Mouse (Mus musculus): ENCODE measurements at regions not wholly inside any gene's neighbourhood (a gene's known extent, or its start where the extent isn't known, plus 50 kb on each side); places are given as distances from the start of the nearest gene placed in this dataset.
A peak's percentile ranks its signal among the peaks of the same experiment; 100 is the strongest.

DNA sequence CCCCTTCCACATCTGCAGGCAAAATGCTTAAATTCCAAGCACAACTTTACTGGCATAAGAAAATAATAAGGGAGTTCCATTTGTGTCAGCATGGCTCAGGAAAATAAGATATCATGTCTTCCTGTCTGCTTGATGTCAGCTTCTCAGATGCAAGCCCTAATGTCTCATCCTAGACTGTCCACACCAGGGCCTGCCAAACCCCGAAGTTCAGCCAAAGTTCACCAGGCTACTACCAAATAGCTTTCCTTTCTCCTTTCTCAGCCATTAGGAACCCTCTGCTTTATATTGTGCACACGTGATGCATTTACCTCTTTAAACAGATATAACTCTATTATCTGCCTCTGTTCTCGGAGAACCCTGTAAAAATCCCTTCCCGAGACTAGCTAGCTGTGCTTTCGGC, 152.1 kb downstream of the En1 start:
- ATAC-seq (ENCODE audit: low FRiP score, low TSS enrichment) = no peak
- no peak for DNase-seq (ENCODE audit: low spot score)

DNA sequence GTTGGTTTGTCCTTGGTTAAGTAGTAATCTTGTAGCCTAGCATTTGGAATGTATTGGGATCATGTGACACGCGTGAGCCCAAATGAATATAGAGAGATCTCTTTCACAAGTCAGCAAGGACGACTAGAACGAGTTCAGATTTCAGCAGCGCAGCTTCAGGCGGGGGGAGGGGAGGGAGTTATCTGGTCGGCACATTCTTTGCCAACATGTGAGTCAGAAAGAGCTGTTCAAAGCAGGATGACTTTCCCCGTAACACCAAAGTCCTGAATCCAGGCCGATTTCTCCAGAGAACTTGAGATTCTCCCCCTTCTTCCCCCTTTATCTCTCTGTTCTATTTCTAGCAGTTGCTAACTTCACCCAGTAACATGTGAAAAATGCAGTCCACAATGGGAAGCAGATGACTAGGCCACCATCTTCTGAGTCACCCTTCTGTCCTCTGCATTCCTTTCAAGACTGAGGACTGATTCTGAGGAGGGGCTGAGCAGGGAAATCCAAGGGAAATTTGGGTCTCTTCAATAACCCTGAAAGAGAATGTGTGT, 155.1 kb downstream of the En1 start:
- Histone ChIP-seq H3K36me3 (ENCODE audit: control insufficient read depth, insufficient read depth, low read length) (no peaks in the 10 kb centered on the region), H3K27me3 (ENCODE audit: control insufficient read depth, insufficient read depth, low read length) (no peaks in the 10 kb centered on the region), H3K9me3 (ENCODE audit: control insufficient read depth, low read length) (no peaks in the 10 kb centered on the region), H3K4me2 (replicated peaks; ENCODE audit: low read depth) (no peak overlapping the region), H3K9ac (ENCODE audit: low read length) (no peak overlapping the region), H3K4me3 (ENCODE audit: low read depth, low read length) (no peak overlapping the region), H3K4me1 (replicated peaks; ENCODE audit: control insufficient read depth, insufficient read depth) (no peaks in the 10 kb centered on the region), H3K27ac (replicated peaks) (no peak overlapping the region)
- no peak for TF ChIP-seq EP300 (optimal IDR thresholded peaks at IDR 0.05)
- TF ChIP-seq CTCF (IDR thresholded peaks at IDR 0.05; ENCODE audit: low read depth) = no peak
- ATAC-seq (ENCODE audit: low FRiP score, low TSS enrichment) = 0 out of 2 replicates have a peak, but pooled peaks have one; percentile 26
- no peak for DNase-seq (ENCODE audit: low spot score)
- 46% methylated on average over 9 of the region's 9 CpGs for WGBS

More for the DNA sequence above, 152.1 kb downstream of the En1 start:
- no peak for TF ChIP-seq EP300 (optimal IDR thresholded peaks at IDR 0.05)
- Histone ChIP-seq H3K4me2 (replicated peaks; ENCODE audit: low read depth) (no peak overlapping the region), H3K4me1 (replicated peaks; ENCODE audit: control insufficient read depth, insufficient read depth) (no peaks in the 10 kb centered on the region), H3K27ac (replicated peaks) (no peak overlapping the region), H3K4me3 (ENCODE audit: low read depth, low read length) (no peak overlapping the region), H3K9me3 (ENCODE audit: control insufficient read depth, low read length) (no peaks in the 10 kb centered on the region), H3K36me3 (ENCODE audit: control insufficient read depth, insufficient read depth, low read length) (no peaks in the 10 kb centered on the region), H3K27me3 (ENCODE audit: control insufficient read depth, insufficient read depth, low read length) (no peaks in the 10 kb centered on the region), H3K9ac (ENCODE audit: low read length) (no peak overlapping the region)
- WGBS = 75% methylated on average over 5 of the region's 5 CpGs

GRCm38 (mm10) chr1:120758172-120758571, 156.0 kb downstream of the En1 start:
- H3K4me2 ChIP-seq (replicated peaks; ENCODE audit: low read depth) = no peak overlapping the region
- TF ChIP-seq EP300 (optimal IDR thresholded peaks at IDR 0.05) (no peak), CTCF (IDR thresholded peaks at IDR 0.05; ENCODE audit: low read depth) (no peak)
- H3K4me1 ChIP-seq (replicated peaks; ENCODE audit: control insufficient read depth, insufficient read depth) = no peaks in the 10 kb centered on the region
- no peak overlapping the region for H3K27ac ChIP-seq (replicated peaks)
- H3K4me3 ChIP-seq (ENCODE audit: low read depth, low read length) = no peak overlapping the region
- DNase-seq (ENCODE audit: low spot score) (no peak), ATAC-seq (ENCODE audit: low FRiP score, low TSS enrichment) (no peak)
- no peaks in the 10 kb centered on the region for H3K9me3 ChIP-seq (ENCODE audit: control insufficient read depth, low read length)
- no peaks in the 10 kb centered on the region for H3K27me3 ChIP-seq (ENCODE audit: control insufficient read depth, insufficient read depth, low read length)
- no peak overlapping the region for H3K9ac ChIP-seq (ENCODE audit: low read length)
- WGBS = 72% methylated on average over 7 of the region's 7 CpGs
- H3K36me3 ChIP-seq (ENCODE audit: control insufficient read depth, insufficient read depth, low read length) = no peaks in the 10 kb centered on the region

- TF ChIP-seq CTCF (IDR thresholded peaks at IDR 0.05; ENCODE audit: low read depth) (no peak), EP300 (optimal IDR thresholded peaks at IDR 0.05) (no peak)
- Histone ChIP-seq H3K4me1 (replicated peaks; ENCODE audit: control insufficient read depth, insufficient read depth) (no peaks in the 10 kb centered on the region), H3K36me3 (ENCODE audit: control insufficient read depth, insufficient read depth, low read length) (no peaks in the 10 kb centered on the region), H3K27ac (replicated peaks) (no peak overlapping the region), H3K27me3 (ENCODE audit: control insufficient read depth, insufficient read depth, low read length) (no peaks in the 10 kb centered on the region), H3K9ac (ENCODE audit: low read length) (no peak overlapping the region), H3K9me3 (ENCODE audit: control insufficient read depth, low read length) (no peaks in the 10 kb centered on the region), H3K4me3 (ENCODE audit: low read depth, low read length) (no peak overlapping the region), H3K4me2 (replicated peaks; ENCODE audit: low read depth) (no peak overlapping the region)
- DNase-seq (ENCODE audit: low spot score) (no peak), ATAC-seq (ENCODE audit: low FRiP score, low TSS enrichment) (no peak)
- whole genome bisulfite sequencing = 59% methylated on average over 5 of the region's 5 CpGs
Measured at GRCm38 (mm10) chr1:120758762-120759161, 156.5 kb downstream of the En1 start.

DNA sequence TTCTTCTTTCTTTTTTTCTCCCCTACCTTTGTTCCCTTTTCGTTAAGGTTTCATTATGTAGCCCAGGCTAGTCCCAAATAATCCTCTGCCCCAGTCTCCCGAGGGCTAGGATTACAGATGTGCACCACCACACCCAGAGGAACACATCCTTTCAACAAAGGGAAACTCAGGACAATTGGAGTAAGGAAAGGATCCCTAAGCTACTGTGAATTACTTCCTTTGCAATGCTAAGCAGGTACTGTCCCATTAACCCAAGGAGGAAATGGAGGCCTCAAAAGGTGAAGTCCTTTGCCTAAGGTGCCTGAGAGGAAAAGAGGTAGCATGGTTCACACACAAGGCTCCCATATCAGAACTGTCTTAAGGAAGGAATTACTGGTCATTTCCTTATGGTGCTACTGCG, 157.2 kb downstream of the En1 start:
- H3K36me3 ChIP-seq (ENCODE audit: control insufficient read depth, insufficient read depth, low read length) = no peaks in the 10 kb centered on the region
- DNase-seq (ENCODE audit: low spot score) (no peak), ATAC-seq (ENCODE audit: low FRiP score, low TSS enrichment) (no peak)
- H3K4me3 ChIP-seq (ENCODE audit: low read depth, low read length) = no peak overlapping the region
- no peaks in the 10 kb centered on the region for H3K9me3 ChIP-seq (ENCODE audit: control insufficient read depth, low read length)
- H3K4me1 ChIP-seq (replicated peaks; ENCODE audit: control insufficient read depth, insufficient read depth) = no peaks in the 10 kb centered on the region
- no peak for TF ChIP-seq EP300 (optimal IDR thresholded peaks at IDR 0.05)
- no peak for TF ChIP-seq CTCF (IDR thresholded peaks at IDR 0.05; ENCODE audit: low read depth)
- H3K27ac ChIP-seq (replicated peaks) = no peak overlapping the region
- no peak overlapping the region for H3K4me2 ChIP-seq (replicated peaks; ENCODE audit: low read depth)
- no peaks in the 10 kb centered on the region for H3K27me3 ChIP-seq (ENCODE audit: control insufficient read depth, insufficient read depth, low read length)
- H3K9ac ChIP-seq (ENCODE audit: low read length) = no peak overlapping the region
- 68% methylated on average over 3 of the region's 3 CpGs for WGBS

- ATAC-seq (ENCODE audit: low FRiP score, low TSS enrichment) = no peak
- Histone ChIP-seq H3K9me3 (ENCODE audit: control insufficient read depth, low read length) (no peaks in the 10 kb centered on the region), H3K27me3 (ENCODE audit: control insufficient read depth, insufficient read depth, low read length) (no peaks in the 10 kb centered on the region), H3K4me2 (replicated peaks; ENCODE audit: low read depth) (no peak overlapping the region), H3K4me3 (ENCODE audit: low read depth, low read length) (no peak overlapping the region), H3K9ac (ENCODE audit: low read length) (no peak overlapping the region), H3K4me1 (replicated peaks; ENCODE audit: control insufficient read depth, insufficient read depth) (no peaks in the 10 kb centered on the region), H3K27ac (replicated peaks) (no peak overlapping the region), H3K36me3 (ENCODE audit: control insufficient read depth, insufficient read depth, low read length) (no peaks in the 10 kb centered on the region)
- TF ChIP-seq CTCF (IDR thresholded peaks at IDR 0.05; ENCODE audit: low read depth) (no peak), EP300 (optimal IDR thresholded peaks at IDR 0.05) (no peak)
- no peak for DNase-seq (ENCODE audit: low spot score)
- 65% methylated on average over 9 of the region's 9 CpGs for WGBS
Measured at GRCm38 (mm10) chr1:120761364-120761763, 159.1 kb downstream of the En1 start.

All from stomach, postnatal 0 days (tissue).